Comparison of ENCODE assay signal across 7 mouse cellular contexts in genomic region chr2:30094208-30094588, GRCm38 (mm10). TPM values are rescaled to one million over a fixed set of nuclear protein-coding genes. Genes with fewer than 3 reads are reported as not detected.
DNase-seq lines count a peak whose midpoint lies in the region; ATAC-seq lines count a peak whose summit lies in the region.

No protein-coding gene starts in this region.

- H3K4me1 ChIP-seq in lung, embryonic 16.5 days (replicated peaks; ENCODE audit: control insufficient read depth, insufficient read depth, low read length): peaks cover 9% of the 10 kb centered on the region; the same call in 1 of the 2 replicates
- H3K4me1 ChIP-seq in brown adipose tissue, adult 24 weeks (ENCODE audit: control insufficient read depth, insufficient read depth, insufficient read length, low read length): peaks cover 3% of the 10 kb centered on the region; the same call in 1 of the 2 replicates
- H3K4me1 ChIP-seq in midbrain, embryonic 11.5 days (ENCODE audit: control insufficient read depth, insufficient read depth, low read length): peaks cover 9% of the 10 kb centered on the region

- H3K9me3 ChIP-seq in lung, embryonic 16.5 days (ENCODE audit: control insufficient read depth, low read length): no peaks in the 10 kb centered on the region
- H3K9me3 ChIP-seq in midbrain, embryonic 11.5 days (ENCODE audit: control insufficient read depth, low read length): no peaks in the 10 kb centered on the region

- H3K9ac ChIP-seq in lung, embryonic 16.5 days (ENCODE audit: low read length): peak overlapping the region; percentile 74
- peak overlapping the region; percentile 64 for H3K9ac ChIP-seq in midbrain, embryonic 11.5 days (ENCODE audit: low read length)

- no peaks in the 10 kb centered on the region for H3K27me3 ChIP-seq in lung, embryonic 16.5 days (ENCODE audit: control insufficient read depth, insufficient read depth, low read depth, low read length)
- no peaks in the 10 kb centered on the region for H3K27me3 ChIP-seq in midbrain, embryonic 11.5 days (ENCODE audit: control insufficient read depth, insufficient read depth, low read length)

- no peak for DNase-seq in lung, adult 18-20 months
- no peak for DNase-seq in midbrain, embryonic 11.5 days (ENCODE audit: low spot score, missing footprints)
- no peak for DNase-seq in adrenal gland, adult 18-20 months (ENCODE audit: low spot score in 2 of 2)
- DNase-seq in thymus, postnatal 36 days: no peak

- ATAC-seq in lung, embryonic 16.5 days (ENCODE audit: low read depth): 0 out of 2 replicates have a peak, but pooled peaks have one; percentile 0
- ATAC-seq in granulocyte monocyte progenitor cell, adult 5-6 weeks (replicated peaks; ENCODE audit: poor library complexity, severe bottlenecking): 0 out of 2 replicates have a peak, but pooled peaks have one; percentile 10
- ATAC-seq in midbrain, embryonic 11.5 days (ENCODE audit: low FRiP score): no peak

- H3K4me2 ChIP-seq in lung, embryonic 16.5 days (ENCODE audit: low read depth, low read length): peak overlapping the region; percentile 81
- peak overlapping the region; percentile 67 for H3K4me2 ChIP-seq in midbrain, embryonic 11.5 days

- no peaks in the 10 kb centered on the region for H3K36me3 ChIP-seq in lung, embryonic 16.5 days (ENCODE audit: control insufficient read depth, insufficient read depth, low read length)
- H3K36me3 ChIP-seq in midbrain, embryonic 11.5 days (ENCODE audit: control insufficient read depth, insufficient read depth, low read length): no peaks in the 10 kb centered on the region

- H3K4me3 ChIP-seq in lung, embryonic 16.5 days (ENCODE audit: low read length): peak overlapping the region; percentile 78
- H3K4me3 ChIP-seq in brown adipose tissue, adult 24 weeks (ENCODE audit: insufficient read depth, low read depth, low read length): peak overlapping the region; percentile 62
- peak overlapping the region; percentile 61 for H3K4me3 ChIP-seq in midbrain, embryonic 11.5 days (ENCODE audit: low read depth, low read length)

- peak overlapping the region; percentile 67 for H3K27ac ChIP-seq in lung, embryonic 16.5 days (ENCODE audit: low read length)
- H3K27ac ChIP-seq in brown adipose tissue, adult 24 weeks (replicated peaks; ENCODE audit: low read depth, low read length): 0 out of 2 replicates have a peak overlapping the region, but pooled peaks have one; percentile 1
- H3K27ac ChIP-seq in midbrain, embryonic 11.5 days (ENCODE audit: low read depth, low read length): no peak overlapping the region

- under 1% methylated on average over 13 of the region's 13 CpGs for WGBS in lung, embryonic 16.5 days
- 4% methylated on average over 13 of the region's 13 CpGs for WGBS in midbrain, embryonic 11.5 days

RNA-seq across cellular contexts. Expression of gene Zdhhc12, which starts 0.8 kb away (rescaled TPM):
- 32.0 and 33.5 TPM in 2 replicates for polyA plus RNA-seq in lung, embryonic 16.5 days (2015; fragmentation: Nextera tagmentation; extraction: Ambion mirVana)
- 3.8 and 5.7 TPM in 2 replicates for polyA plus RNA-seq in brown adipose tissue, adult 24 weeks (2012; ENCODE audit: insufficient read depth, insufficient read length, missing spikeins)
- total RNA-seq in granulocyte monocyte progenitor cell, adult 5-6 weeks (2014; fragmentation: Nextera tagmentation): 21.5 and 24.1 TPM in 2 replicates
- 11.0 and 20.7 TPM in 2 replicates for total RNA-seq in granulocyte monocyte progenitor cell, adult 5-6 weeks (2017)
- 28.0 and 30.6 TPM in 2 replicates for polyA plus RNA-seq in midbrain, embryonic 11.5 days (2014; fragmentation: Nextera tagmentation; extraction: Ambion mirVana)
- total RNA-seq in adrenal gland, adult 18-20 months (2021): 10 to 100 TPM in 1 of 2 experiments, 1 to 10 TPM in 1; 9.7 to 15.6 TPM

RNA-seq across cellular contexts. Expression of gene Pkn3, which starts 16.7 kb away (rescaled TPM):
- 14.2 and 16.7 TPM in 2 replicates for polyA plus RNA-seq in lung, embryonic 16.5 days (2015; fragmentation: Nextera tagmentation; extraction: Ambion mirVana)
- polyA plus RNA-seq in brown adipose tissue, adult 24 weeks (2012; ENCODE audit: insufficient read depth, insufficient read length, missing spikeins): 1.3 and 4.2 TPM in 2 replicates
- 10.1 and 13.1 TPM in 2 replicates for total RNA-seq in granulocyte monocyte progenitor cell, adult 5-6 weeks (2014; fragmentation: Nextera tagmentation)
- total RNA-seq in granulocyte monocyte progenitor cell, adult 5-6 weeks (2017): 4.6 and 14.9 TPM in 2 replicates
- 6.4 and 8.4 TPM in 2 replicates for polyA plus RNA-seq in midbrain, embryonic 11.5 days (2014; fragmentation: Nextera tagmentation; extraction: Ambion mirVana)
- total RNA-seq in adrenal gland, adult 18-20 months (2021): 1 to 10 TPM; 5.6 to 6.2 TPM

RNA-seq across cellular contexts. Expression of gene Zer1, which starts 30.2 kb away (rescaled TPM):
- polyA plus RNA-seq in lung, embryonic 16.5 days (2015; fragmentation: Nextera tagmentation; extraction: Ambion mirVana): 6.1 and 7.8 TPM in 2 replicates
- 19.2 and 23.8 TPM in 2 replicates for polyA plus RNA-seq in brown adipose tissue, adult 24 weeks (2012; ENCODE audit: insufficient read depth, insufficient read length, missing spikeins)
- 18.3 and 22.7 TPM in 2 replicates for total RNA-seq in granulocyte monocyte progenitor cell, adult 5-6 weeks (2014; fragmentation: Nextera tagmentation)
- total RNA-seq in granulocyte monocyte progenitor cell, adult 5-6 weeks (2017): 8.5 and 10.6 TPM in 2 replicates
- polyA plus RNA-seq in midbrain, embryonic 11.5 days (2014; fragmentation: Nextera tagmentation; extraction: Ambion mirVana): 5.1 and 6.0 TPM in 2 replicates
- total RNA-seq in adrenal gland, adult 18-20 months (2021): 10 to 100 TPM; 31.6 to 40.4 TPM

RNA-seq across cellular contexts. Expression of gene Set, which starts 37.0 kb away (rescaled TPM):
- 350 and 369 TPM in 2 replicates for polyA plus RNA-seq in lung, embryonic 16.5 days (2015; fragmentation: Nextera tagmentation; extraction: Ambion mirVana)
- polyA plus RNA-seq in brown adipose tissue, adult 24 weeks (2012; ENCODE audit: insufficient read depth, insufficient read length, missing spikeins): 131 and 139 TPM in 2 replicates
- 415 and 437 TPM in 2 replicates for total RNA-seq in granulocyte monocyte progenitor cell, adult 5-6 weeks (2014; fragmentation: Nextera tagmentation)
- 2,035 and 2,054 TPM in 2 replicates for total RNA-seq in granulocyte monocyte progenitor cell, adult 5-6 weeks (2017)
- 741 and 754 TPM in 2 replicates for polyA plus RNA-seq in midbrain, embryonic 11.5 days (2014; fragmentation: Nextera tagmentation; extraction: Ambion mirVana)
- total RNA-seq in adrenal gland, adult 18-20 months (2021): 100 to 1,000 TPM; 210 to 272 TPM

RNA-seq across cellular contexts. Expression of gene Tbc1d13, which starts 39.3 kb away (rescaled TPM):
- polyA plus RNA-seq in lung, embryonic 16.5 days (2015; fragmentation: Nextera tagmentation; extraction: Ambion mirVana): 5.2 and 5.7 TPM in 2 replicates
- polyA plus RNA-seq in brown adipose tissue, adult 24 weeks (2012; ENCODE audit: insufficient read depth, insufficient read length, missing spikeins): 28.8 and 38.6 TPM in 2 replicates
- 65.9 and 83.5 TPM in 2 replicates for total RNA-seq in granulocyte monocyte progenitor cell, adult 5-6 weeks (2014; fragmentation: Nextera tagmentation)
- 42.2 and 49.2 TPM in 2 replicates for total RNA-seq in granulocyte monocyte progenitor cell, adult 5-6 weeks (2017)
- 12.1 and 13.3 TPM in 2 replicates for polyA plus RNA-seq in midbrain, embryonic 11.5 days (2014; fragmentation: Nextera tagmentation; extraction: Ambion mirVana)
- 10 to 100 TPM; 38.5 to 53.2 TPM for total RNA-seq in adrenal gland, adult 18-20 months (2021)
